Mouse (Mus musculus) intestine, postnatal 0 days (tissue): ENCODE data around the gene Camk2g. TPM values are rescaled to one million over a fixed set of nuclear protein-coding genes. Genes with fewer than 3 reads are reported as not detected.

ENCODE experiments used
- ATAC-seq: fragments of 200-750 bp; cut with Nextera tagmentation; 2 replicates; pipeline ENCODE4 v1.8.0; 2017; ENCODE audit warnings: mild to moderate bottlenecking, moderate TSS enrichment, moderate library complexity
- H3K27ac ChIP-seq: fragments of 300-500 bp; sonication (generic); 2 replicates; pipeline ENCODE4 v1.5.1; 2014; ENCODE audit warnings: mild to moderate bottlenecking, low read depth, low read length, moderate library complexity
- H3K27me3 ChIP-seq: fragments of 300-500 bp; sonication (generic); replicated peaks from 2 replicates; pipeline ENCODE4 v1.6.1; 2014; ENCODE audit warnings: low read length, mixed read lengths; ENCODE audit not compliant: control insufficient read depth, insufficient read depth
- H3K36me3 ChIP-seq: fragments of 300-500 bp; sonication (generic); 2 replicates; pipeline ENCODE4 v1.6.1; 2014; ENCODE audit warnings: mild to moderate bottlenecking, moderate library complexity; ENCODE audit not compliant: control insufficient read depth, insufficient read depth
- H3K4me1 ChIP-seq: fragments of 300-500 bp; sonication (generic); replicated peaks from 2 replicates; pipeline ENCODE4 v1.6.1; 2014; ENCODE audit warnings: antibody characterized with exemption, low read length, mixed read lengths; ENCODE audit not compliant: control insufficient read depth, insufficient read depth
- H3K4me2 ChIP-seq: fragments of 300-500 bp; sonication (generic); replicated peaks from 2 replicates; pipeline ENCODE4 v1.6.1; 2014; ENCODE audit warnings: low read depth, mild to moderate bottlenecking, moderate library complexity
- H3K4me3 ChIP-seq: fragments of 300-500 bp; sonication (generic); 2 replicates; pipeline ENCODE4 v1.5.1; 2014; ENCODE audit warnings: low read depth, low read length
- H3K9ac ChIP-seq: fragments of 300-500 bp; sonication (generic); 2 replicates; pipeline ENCODE4 v1.6.1; 2014; ENCODE audit warnings: mild to moderate bottlenecking, low read depth, low read length
- H3K9me3 ChIP-seq: fragments of 300-500 bp; sonication (generic); 2 replicates; pipeline ENCODE4 v1.6.1; 2016; ENCODE audit warnings: mixed run types; ENCODE audit not compliant: control insufficient read depth
- CTCF ChIP-seq: sonication (generic); IDR thresholded peaks from 2 replicates; pipeline ENCODE4 v1.5.1; 2016; ENCODE audit warnings: low read depth, mild to moderate bottlenecking, control low read depth, antibody characterized with exemption, moderate library complexity
- WGBS: fragments of 180-500 bp; shearing (Covaris S2); extraction: QIAGEN DNeasy Blood & Tissue Kit; methylation state at CpG from one replicate; pipeline ENCODE4 v1.1.7; 2014; 5-methylcytosine and 5-hydroxymethylcytosine counted together
- polyA plus RNA-seq: library from polyadenylated mRNA; unstranded; fragments of >200 nt; fragmentation: Nextera tagmentation; extraction: Ambion mirVana; gene quantifications from 2 replicates; pipeline ENCODE4 v1.2.1, GENCODE M21; 2015

Gene Camk2g
- polyA plus RNA-seq, 1 experiment from 2014 or later = 27.6 TPM

GRCm38 (mm10) chr14:20802926-20803605 is 9.2 kb upstream of the Camk2g start:
- Histone ChIP-seq H3K36me3 (no peaks in the 10 kb centered on the region), H3K9ac (no peak overlapping the region), H3K4me3 (no peak overlapping the region), H3K4me1 (no peaks in the 10 kb centered on the region; the same call in 1 of the 2 replicates), H3K4me2 (no peak overlapping the region), H3K27ac (no peak overlapping the region), H3K27me3 (no peaks in the 10 kb centered on the region), H3K9me3 (no peaks in the 10 kb centered on the region)
- ATAC-seq = peak; percentile 71
- WGBS = 33% methylated on average over 2 of the region's 2 CpGs
- no peak for TF ChIP-seq CTCF

GRCm38 (mm10) chr14:20798761-20799160 is 4.9 kb upstream of the Camk2g start:
- H3K4me2 ChIP-seq = no peak overlapping the region
- H3K9me3 ChIP-seq = no peaks in the 10 kb centered on the region
- no peaks in the 10 kb centered on the region for H3K4me1 ChIP-seq
- no peak overlapping the region for H3K9ac ChIP-seq
- no peak overlapping the region for H3K27ac ChIP-seq
- peak; percentile 96 for TF ChIP-seq CTCF
- H3K4me3 ChIP-seq = no peak overlapping the region
- no peaks in the 10 kb centered on the region for H3K27me3 ChIP-seq
- 5% methylated on average over 7 of the region's 7 CpGs for WGBS
- no peak for ATAC-seq
- H3K36me3 ChIP-seq = no peaks in the 10 kb centered on the region

GRCm38 (mm10) chr14:20798300-20798699 is 4.4 kb upstream of the Camk2g start:
- WGBS = 77% methylated on average over 6 of the region's 6 CpGs
- H3K27me3 ChIP-seq = no peaks in the 10 kb centered on the region
- H3K4me1 ChIP-seq = no peaks in the 10 kb centered on the region
- ATAC-seq = no peak
- H3K9me3 ChIP-seq = no peaks in the 10 kb centered on the region
- H3K4me3 ChIP-seq = no peak overlapping the region
- no peak overlapping the region for H3K9ac ChIP-seq
- H3K4me2 ChIP-seq = no peak overlapping the region
- H3K27ac ChIP-seq = no peak overlapping the region
- no peak for TF ChIP-seq CTCF
- H3K36me3 ChIP-seq = no peaks in the 10 kb centered on the region

- no peak for TF ChIP-seq CTCF
- Histone ChIP-seq H3K36me3 (0 out of 2 replicates have a peak, but pooled peaks cover 3% of the 10 kb centered on the region), H3K27me3 (no peaks in the 10 kb centered on the region), H3K9ac (no peak overlapping the region), H3K4me1 (no peaks in the 10 kb centered on the region), H3K9me3 (no peaks in the 10 kb centered on the region), H3K27ac (no peak overlapping the region), H3K4me3 (no peak overlapping the region), H3K4me2 (no peak overlapping the region)
- WGBS = 72% methylated on average over 8 of the region's 8 CpGs
- no peak for ATAC-seq
Measured at GRCm38 (mm10) chr14:20796643-20797042, 2.8 kb upstream of the Camk2g start.

- Histone ChIP-seq H3K9me3 (no peaks in the 10 kb centered on the region), H3K9ac (no peak overlapping the region), H3K4me2 (no peak overlapping the region), H3K36me3 (0 out of 2 replicates have a peak, but pooled peaks cover 8% of the 10 kb centered on the region), H3K4me3 (no peak overlapping the region), H3K27me3 (no peaks in the 10 kb centered on the region), H3K4me1 (no peaks in the 10 kb centered on the region), H3K27ac (no peak overlapping the region)
- TF ChIP-seq CTCF = no peak
- 80% methylated on average over 8 of the region's 8 CpGs for WGBS
- ATAC-seq = no peak
Measured at GRCm38 (mm10) chr14:20796170-20796569, 2.3 kb upstream of the Camk2g start.

GRCm38 (mm10) chr14:20795423-20796152 is 1.7 kb upstream of the Camk2g start:
- no peak overlapping the region for H3K9ac ChIP-seq
- no peak for ATAC-seq
- WGBS = 51% methylated on average over 8 of the region's 9 CpGs

More at GRCm38 (mm10) chr14:20795423-20796152, 1.7 kb upstream of the Camk2g start:
- no peak for TF ChIP-seq CTCF
- H3K36me3 ChIP-seq = peaks cover 11% of the 10 kb centered on the region; the same call in 1 of the 2 replicates
- 0 out of 2 replicates have a peak overlapping the region, but pooled peaks have one; percentile 6 for H3K4me2 ChIP-seq
- H3K9me3 ChIP-seq = no peaks in the 10 kb centered on the region
- H3K4me1 ChIP-seq = no peaks in the 10 kb centered on the region
- no peak overlapping the region for H3K4me3 ChIP-seq
- no peak overlapping the region for H3K27ac ChIP-seq
- no peaks in the 10 kb centered on the region for H3K27me3 ChIP-seq
